Mouse (Mus musculus) myocyte (in vitro differentiated cells): ENCODE measurements at regions not wholly inside any gene's neighbourhood (a gene's known extent, or its start where the extent isn't known, plus 50 kb on each side); places are given as distances from the start of the nearest gene placed in this dataset.

ENCODE experiments used
- H3K27me3 ChIP-seq: one replicate; pipeline ENCODE4 v1.6.1; 2011; ENCODE audit not compliant: control insufficient read depth, insufficient read depth, insufficient read length
- H3K36me3 ChIP-seq: one replicate; pipeline ENCODE4 v1.6.1; 2011; ENCODE audit not compliant: control insufficient read depth, insufficient read depth
- H3K4me2 ChIP-seq: one replicate; pipeline ENCODE4 v1.6.1; 2011; ENCODE audit warnings: low read depth, control low read depth
- H3K4me3 ChIP-seq: one replicate; pipeline ENCODE4 v1.5.1; 2011; ENCODE audit warnings: mild to moderate bottlenecking, control low read depth, moderate library complexity
- H3K79me2 ChIP-seq: one replicate; pipeline ENCODE4 v1.6.1; 2011; ENCODE audit not compliant: control insufficient read depth, insufficient read depth
- H3ac ChIP-seq: one replicate; pipeline ENCODE4 v1.6.1; 2011; ENCODE audit not compliant: control insufficient read depth, insufficient read length
- CEBPB ChIP-seq: IDR thresholded peaks from 2 replicates; pipeline ENCODE4 v1.6.1; 2011; ENCODE audit warnings: mild to moderate bottlenecking, moderate library complexity; ENCODE audit not compliant: poor library complexity, insufficient read depth, severe bottlenecking
- E2F4 ChIP-seq: IDR thresholded peaks from one replicate; pipeline ENCODE4 v1.6.1; 2011; ENCODE audit warnings: mild to moderate bottlenecking, control low read depth, moderate library complexity; ENCODE audit not compliant: insufficient read depth
- MAX ChIP-seq: IDR thresholded peaks from one replicate; pipeline ENCODE4 v1.6.1; 2011; ENCODE audit warnings: low read depth, mild to moderate bottlenecking, control low read depth
- MYOD1 ChIP-seq, 3 experiments: IDR thresholded peaks; one replicate each; pipeline ENCODE4 v1.6.1; 2011; ENCODE audit warnings: control low read depth in 2 of 3, low read depth in 2 of 3, mild to moderate bottlenecking in 2 of 3, moderate library complexity in 1 of 3; ENCODE audit not compliant: insufficient read length in 2 of 3, control insufficient read depth in 1 of 3
- MYOG ChIP-seq, 3 experiments: IDR thresholded peaks; one replicate each; pipeline ENCODE4 v1.6.1; 2011; ENCODE audit warnings: control low read depth in 2 of 3, low read depth in 2 of 3, mild to moderate bottlenecking in 2 of 3; ENCODE audit not compliant: insufficient read length in 2 of 3, control insufficient read depth in 1 of 3, insufficient read depth in 1 of 3
- POLR2A ChIP-seq: IDR thresholded peaks from one replicate; pipeline ENCODE4 v1.6.1; 2011; ENCODE audit warnings: low read depth, mild to moderate bottlenecking, control low read depth, moderate library complexity; ENCODE audit not compliant: insufficient read length
- POLR2AphosphoS2 ChIP-seq: IDR thresholded peaks from one replicate; pipeline ENCODE4 v1.6.1; 2011; ENCODE audit warnings: low read depth, control low read depth; ENCODE audit not compliant: insufficient read length
- REST ChIP-seq: IDR thresholded peaks from one replicate; pipeline ENCODE4 v1.6.1; 2011; ENCODE audit warnings: mild to moderate bottlenecking, control low read depth, moderate library complexity; ENCODE audit not compliant: insufficient read depth, insufficient read length
- SRF ChIP-seq: IDR thresholded peaks from one replicate; pipeline ENCODE4 v1.6.1; 2011; ENCODE audit warnings: low read depth; ENCODE audit not compliant: control insufficient read depth, insufficient read length
- TCF12 ChIP-seq: IDR thresholded peaks from one replicate; pipeline ENCODE4 v1.6.1; 2011; ENCODE audit warnings: mild to moderate bottlenecking, control low read depth; ENCODE audit not compliant: poor library complexity, insufficient read depth, severe bottlenecking
- TCF3 ChIP-seq: IDR thresholded peaks from one replicate; pipeline ENCODE4 v1.6.1; 2011; ENCODE audit warnings: low read depth, control low read depth; ENCODE audit not compliant: insufficient read length
- USF1 ChIP-seq: IDR thresholded peaks from one replicate; pipeline ENCODE4 v1.6.1; 2011; ENCODE audit warnings: low read depth, mild to moderate bottlenecking, control low read depth, moderate library complexity

GRCm38 (mm10) chr2:54154501-54155183, 69.3 kb upstream of the Rprm start:
- H3K27me3 ChIP-seq, result no peaks in the 10 kb centered on the region
- no peak overlapping the region for H3K4me3 ChIP-seq
- no peak for TF ChIP-seq E2F4
- TF ChIP-seq MYOD1 (IDR thresholded peaks at IDR 0.05; ENCODE audit: control insufficient read depth in 1 of 3, insufficient read length in 2 of 3, low read depth in 2 of 3), result no peak
- no peak for TF ChIP-seq POLR2A
- no peak for TF ChIP-seq CEBPB
- no peak for TF ChIP-seq TCF12
- no peak for TF ChIP-seq USF1
- no peak for TF ChIP-seq REST
- TF ChIP-seq TCF3, result no peak
- no peak for TF ChIP-seq POLR2AphosphoS2
- no peak overlapping the region for H3K4me2 ChIP-seq
- no peak overlapping the region for H3ac ChIP-seq
- no peaks in the 10 kb centered on the region for H3K36me3 ChIP-seq
- H3K79me2 ChIP-seq, result no peaks in the 10 kb centered on the region

- no peak overlapping the region for H3ac ChIP-seq
- TF ChIP-seq SRF (no peak), POLR2A (no peak), CEBPB (no peak), MAX (no peak), REST (no peak), POLR2AphosphoS2 (no peak), TCF12 (no peak), MYOD1 (IDR thresholded peaks at IDR 0.05; ENCODE audit: control insufficient read depth in 1 of 3, insufficient read length in 2 of 3, low read depth in 2 of 3) (no peak), USF1 (no peak), TCF3 (no peak), E2F4 (no peak), MYOG (IDR thresholded peaks at IDR 0.05; ENCODE audit: control insufficient read depth in 1 of 3, insufficient read depth in 1 of 3, insufficient read length in 2 of 3, low read depth in 2 of 3) (no peak)
- H3K36me3 ChIP-seq, result no peaks in the 10 kb centered on the region
- no peaks in the 10 kb centered on the region for H3K79me2 ChIP-seq
- no peak overlapping the region for H3K4me2 ChIP-seq
- no peak overlapping the region for H3K4me3 ChIP-seq
- no peaks in the 10 kb centered on the region for H3K27me3 ChIP-seq
Observed at GRCm38 (mm10) chr2:54158689-54159630, 73.6 kb upstream of the Rprm start.

- H3K27me3 ChIP-seq, result no peaks in the 10 kb centered on the region
- H3K79me2 ChIP-seq, result no peaks in the 10 kb centered on the region
- no peak for TF ChIP-seq POLR2A
- TF ChIP-seq TCF12, result no peak
- no peak for TF ChIP-seq SRF
- no peak for TF ChIP-seq USF1
- TF ChIP-seq MAX, result no peak
- no peak for TF ChIP-seq REST
- TF ChIP-seq TCF3, result no peak
- TF ChIP-seq CEBPB, result no peak
- TF ChIP-seq MYOD1 (IDR thresholded peaks at IDR 0.05; ENCODE audit: control insufficient read depth in 1 of 3, insufficient read length in 2 of 3, low read depth in 2 of 3), result no peak
- TF ChIP-seq POLR2AphosphoS2, result no peak
- TF ChIP-seq E2F4, result no peak
- TF ChIP-seq MYOG (IDR thresholded peaks at IDR 0.05; ENCODE audit: control insufficient read depth in 1 of 3, insufficient read depth in 1 of 3, insufficient read length in 2 of 3, low read depth in 2 of 3), result no peak
- no peaks in the 10 kb centered on the region for H3K36me3 ChIP-seq
- H3ac ChIP-seq, result no peak overlapping the region
- H3K4me3 ChIP-seq, result no peak overlapping the region
- no peak overlapping the region for H3K4me2 ChIP-seq
Observed at GRCm38 (mm10) chr2:54177549-54177948, 92.2 kb upstream of the Rprm start.

- TF ChIP-seq TCF12, result no peak
- TF ChIP-seq SRF, result no peak
- no peak for TF ChIP-seq REST
- TF ChIP-seq MAX, result no peak
- TF ChIP-seq TCF3, result no peak
- no peak for TF ChIP-seq MYOD1 (IDR thresholded peaks at IDR 0.05; ENCODE audit: control insufficient read depth in 1 of 3, insufficient read length in 2 of 3, low read depth in 2 of 3)
- no peak for TF ChIP-seq MYOG (IDR thresholded peaks at IDR 0.05; ENCODE audit: control insufficient read depth in 1 of 3, insufficient read depth in 1 of 3, insufficient read length in 2 of 3, low read depth in 2 of 3)
- no peak for TF ChIP-seq USF1
- TF ChIP-seq POLR2AphosphoS2, result no peak
- TF ChIP-seq POLR2A, result no peak
- TF ChIP-seq E2F4, result no peak
- no peak for TF ChIP-seq CEBPB
- no peak overlapping the region for H3K4me2 ChIP-seq
- H3K79me2 ChIP-seq, result no peaks in the 10 kb centered on the region
- no peak overlapping the region for H3ac ChIP-seq
- H3K27me3 ChIP-seq, result no peaks in the 10 kb centered on the region
- no peak overlapping the region for H3K4me3 ChIP-seq
- H3K36me3 ChIP-seq, result no peaks in the 10 kb centered on the region
Observed at GRCm38 (mm10) chr2:54190828-54191227, 105.5 kb upstream of the Rprm start.

- H3K79me2 ChIP-seq, result no peaks in the 10 kb centered on the region
- TF ChIP-seq MAX, result no peak
- TF ChIP-seq CEBPB, result no peak
- no peak for TF ChIP-seq MYOD1 (IDR thresholded peaks at IDR 0.05; ENCODE audit: control insufficient read depth in 1 of 3, insufficient read length in 2 of 3, low read depth in 2 of 3)
- no peak for TF ChIP-seq POLR2AphosphoS2
- TF ChIP-seq TCF12, result no peak
- TF ChIP-seq E2F4, result no peak
- TF ChIP-seq SRF, result no peak
- no peak for TF ChIP-seq TCF3
- TF ChIP-seq POLR2A, result no peak
- TF ChIP-seq USF1, result no peak
- no peaks in the 10 kb centered on the region for H3K36me3 ChIP-seq
- no peaks in the 10 kb centered on the region for H3K27me3 ChIP-seq
- H3K4me3 ChIP-seq, result no peak overlapping the region
- no peak overlapping the region for H3K4me2 ChIP-seq
- no peak overlapping the region for H3ac ChIP-seq
Observed at GRCm38 (mm10) chr2:54198343-54198742, 113.0 kb upstream of the Rprm start.
